Mouse (Mus musculus) midbrain, embryonic 12.5 days (tissue): ENCODE measurements around the gene Unc5c. TPM values are rescaled to one million over a fixed set of nuclear protein-coding genes. Genes with fewer than 3 reads are reported as not detected.

Source experiments
- ATAC-seq: fragments of 200-750 bp; cut with Nextera tagmentation; 2 replicates; pipeline ENCODE4 v1.8.0; 2017; ENCODE audit warnings: low read depth, moderate TSS enrichment, moderate library complexity; ENCODE audit not compliant: low FRiP score
- H3K27ac ChIP-seq: fragments of 300-500 bp; sonication (generic); replicated peaks from 2 replicates; pipeline ENCODE4 v1.5.1; 2016; ENCODE audit warnings: mild to moderate bottlenecking
- H3K27me3 ChIP-seq: fragments of 300-500 bp; sonication (generic); 2 replicates; pipeline ENCODE4 v1.6.1; 2016; ENCODE audit warnings: mild to moderate bottlenecking
- H3K36me3 ChIP-seq: fragments of 300-500 bp; sonication (generic); 2 replicates; pipeline ENCODE4 v1.6.1; 2016
- H3K4me1 ChIP-seq: fragments of 300-500 bp; sonication (generic); 2 replicates; pipeline ENCODE4 v1.6.1; 2016
- H3K4me2 ChIP-seq: fragments of 300-500 bp; sonication (generic); replicated peaks from 2 replicates; pipeline ENCODE4 v1.6.1; 2016; ENCODE audit warnings: mild to moderate bottlenecking, moderate library complexity
- H3K4me3 ChIP-seq: fragments of 300-500 bp; sonication (generic); 2 replicates; pipeline ENCODE4 v1.5.1; 2016; ENCODE audit warnings: mild to moderate bottlenecking
- H3K9ac ChIP-seq: fragments of 300-500 bp; sonication (generic); replicated peaks from 2 replicates; pipeline ENCODE4 v1.6.1; 2016; ENCODE audit warnings: mild to moderate bottlenecking, moderate library complexity
- H3K9me3 ChIP-seq: fragments of 300-500 bp; sonication (generic); 2 replicates; pipeline ENCODE4 v1.6.1; 2016; ENCODE audit warnings: mild to moderate bottlenecking
- WGBS: fragments of 180-500 bp; shearing (Covaris S2); methylation state at CpG from one replicate; pipeline ENCODE4 v1.1.7; 2016; 5-methylcytosine and 5-hydroxymethylcytosine counted together
- polyA plus RNA-seq: library from polyadenylated mRNA; unstranded; fragments of >200 nt; fragmentation: Nextera tagmentation; extraction: Ambion mirVana; gene quantifications from 2 replicates; pipeline ENCODE4 v1.2.1, GENCODE M21; 2016

The Unc5c gene
- polyA plus RNA-seq, 1 experiment from 2014 or later = 12.8 TPM

DNA sequence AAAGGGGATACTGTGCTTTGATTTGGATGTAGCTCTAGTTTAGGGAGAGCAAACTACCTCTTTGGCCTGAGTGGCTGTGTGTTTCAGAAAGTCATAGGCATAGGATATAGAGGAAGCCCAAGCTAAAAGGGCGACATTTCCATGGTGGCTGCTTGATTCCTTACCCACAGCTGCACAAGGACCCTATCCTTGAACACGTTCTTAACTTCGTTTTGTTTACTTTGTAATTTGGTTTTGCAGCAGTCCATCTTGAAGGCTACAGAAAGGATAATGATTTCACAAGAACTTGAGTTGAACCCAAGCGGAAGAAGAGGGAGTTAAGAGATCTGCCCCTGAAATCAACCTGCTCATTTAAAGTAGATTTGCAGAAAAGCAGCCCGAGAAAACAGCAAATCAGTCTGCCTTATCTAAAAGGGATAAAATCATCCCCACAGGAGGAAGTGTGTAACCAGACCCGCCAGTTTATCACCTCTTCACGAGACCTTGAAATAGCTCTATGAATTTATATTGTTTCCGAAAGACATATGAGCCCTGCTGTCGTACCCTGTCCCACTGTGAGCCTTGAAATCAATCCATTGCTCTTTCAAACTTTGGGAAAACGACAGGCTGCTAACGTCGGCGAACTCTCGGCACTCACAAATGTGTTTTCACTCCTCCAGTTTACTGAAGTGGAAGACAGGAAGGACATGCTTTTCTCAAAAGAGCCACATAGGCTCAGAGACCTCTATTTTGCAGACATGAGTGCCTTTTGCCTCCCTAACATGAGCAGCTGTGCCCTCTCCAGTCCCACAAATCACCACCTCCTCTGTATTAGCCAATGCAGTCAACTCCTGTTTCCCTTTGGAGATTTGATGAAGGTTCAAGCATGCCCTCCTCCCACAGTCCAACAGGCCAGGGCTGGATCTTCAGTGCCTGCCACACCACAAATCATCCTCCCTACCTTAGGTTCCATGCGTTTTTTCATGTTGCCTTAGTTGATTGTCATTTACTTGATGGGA lies 195.3 kb downstream of the Unc5c start:
- H3K27ac ChIP-seq = no peak overlapping the region
- WGBS = 72% methylated on average over 15 of the region's 15 CpGs
- no peaks in the 10 kb centered on the region for H3K36me3 ChIP-seq
- no peak overlapping the region for H3K4me3 ChIP-seq
- H3K27me3 ChIP-seq = no peaks in the 10 kb centered on the region
- no peak overlapping the region for H3K9ac ChIP-seq
- H3K4me1 ChIP-seq = no peaks in the 10 kb centered on the region
- no peaks in the 10 kb centered on the region for H3K9me3 ChIP-seq
- H3K4me2 ChIP-seq = no peak overlapping the region
- ATAC-seq = no peak

DNA sequence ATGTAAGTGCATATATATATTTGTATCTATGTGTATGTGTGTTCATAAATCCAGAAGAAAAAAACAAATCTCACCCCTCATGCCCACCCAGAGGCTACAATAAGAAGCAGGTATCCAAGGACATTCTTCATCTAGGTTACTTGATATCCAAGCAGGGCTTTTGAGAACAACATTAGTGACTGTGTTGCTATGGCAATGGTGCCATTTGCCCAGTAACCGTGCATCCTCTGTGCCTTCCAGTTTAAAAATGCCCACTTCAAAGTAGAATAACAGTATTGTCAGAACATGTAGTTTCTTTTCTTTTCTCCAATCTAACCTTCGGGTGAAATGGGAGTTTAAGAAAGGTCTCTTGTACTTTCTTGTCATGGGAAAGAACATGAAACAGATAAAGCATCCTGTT lies 224.1 kb downstream of the Unc5c start:
- no peaks in the 10 kb centered on the region for H3K9me3 ChIP-seq
- ATAC-seq = no peak
- H3K9ac ChIP-seq = no peak overlapping the region
- WGBS = 48% methylated on average over 2 of the region's 2 CpGs
- peaks cover 9% of the 10 kb centered on the region; the same call in 1 of the 2 replicates for H3K4me1 ChIP-seq
- H3K27ac ChIP-seq = no peak overlapping the region
- H3K36me3 ChIP-seq = no peaks in the 10 kb centered on the region
- H3K27me3 ChIP-seq = peaks cover 4% of the 10 kb centered on the region; the same call in 1 of the 2 replicates
- H3K4me2 ChIP-seq = no peak overlapping the region
- no peak overlapping the region for H3K4me3 ChIP-seq

DNA sequence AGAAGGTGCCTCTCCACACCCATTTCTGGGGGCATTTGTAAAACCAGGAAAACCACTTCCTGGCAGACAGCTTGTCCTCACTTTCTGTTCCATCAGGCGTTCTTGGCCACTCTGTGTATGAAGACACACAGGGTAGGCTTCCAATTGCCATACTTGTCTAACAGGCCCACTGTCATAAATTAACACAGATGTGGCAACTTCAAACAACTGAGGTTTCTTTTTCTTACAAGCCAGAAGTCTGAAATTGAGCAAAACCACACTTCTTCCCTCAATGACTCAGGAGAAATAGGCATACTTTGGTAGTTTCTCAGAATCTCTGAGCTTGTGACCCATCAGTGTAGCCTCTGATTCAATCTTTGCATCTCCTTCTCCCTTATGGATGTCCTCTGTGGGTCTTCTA lies 225.7 kb downstream of the Unc5c start:
- Histone ChIP-seq H3K9ac (no peak overlapping the region), H3K4me1 (peaks cover 9% of the 10 kb centered on the region; the same call in 1 of the 2 replicates), H3K9me3 (no peaks in the 10 kb centered on the region), H3K4me3 (no peak overlapping the region), H3K27ac (no peak overlapping the region), H3K36me3 (no peaks in the 10 kb centered on the region), H3K27me3 (peaks cover 4% of the 10 kb centered on the region; the same call in 1 of the 2 replicates), H3K4me2 (no peak overlapping the region)
- 96% methylated on average over 1 of the region's 1 CpGs for WGBS
- no peak for ATAC-seq

DNA sequence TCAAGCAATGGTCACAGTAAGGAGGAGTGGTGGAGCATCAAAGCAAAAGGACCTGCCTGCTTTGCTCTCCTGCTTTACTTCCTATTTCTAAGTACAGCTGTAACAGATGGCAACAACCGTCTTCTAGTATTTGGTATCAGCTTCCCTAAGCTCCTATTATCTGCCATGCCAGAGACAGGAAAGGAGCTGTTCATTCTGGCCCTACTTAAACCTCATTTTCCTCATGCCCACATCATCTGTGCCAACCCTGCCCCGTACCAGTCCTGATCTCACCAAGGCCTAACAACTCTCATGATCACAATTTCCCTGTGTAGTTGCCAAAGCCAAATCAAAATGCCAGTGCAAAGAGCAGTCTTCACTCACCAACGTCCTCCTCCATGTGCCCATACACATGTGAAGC lies 226.4 kb downstream of the Unc5c start:
- no peak for ATAC-seq
- Histone ChIP-seq H3K4me2 (no peak overlapping the region), H3K36me3 (no peaks in the 10 kb centered on the region), H3K4me3 (no peak overlapping the region), H3K9ac (no peak overlapping the region), H3K27ac (no peak overlapping the region), H3K27me3 (peaks cover 4% of the 10 kb centered on the region; the same call in 1 of the 2 replicates), H3K4me1 (peaks cover 9% of the 10 kb centered on the region; the same call in 1 of the 2 replicates), H3K9me3 (no peaks in the 10 kb centered on the region)
- WGBS = 59% methylated on average over 3 of the region's 3 CpGs

DNA sequence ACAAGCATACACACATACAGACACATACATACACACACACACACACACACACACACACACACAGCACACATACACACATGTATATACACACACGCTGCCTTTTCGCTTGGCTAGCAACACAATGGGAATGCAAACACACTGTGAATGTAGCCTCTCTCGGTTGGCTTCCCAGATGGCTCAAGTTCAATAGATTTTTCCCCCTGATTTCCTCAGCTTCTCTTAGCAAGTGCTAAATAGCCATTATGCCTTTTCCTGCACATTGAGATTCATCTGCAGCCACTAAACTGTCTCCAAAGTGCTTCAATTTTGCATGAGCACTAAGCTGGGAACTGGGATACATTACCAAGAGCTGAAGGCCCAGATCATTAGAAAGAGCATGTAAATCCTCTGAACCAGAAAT lies 226.8 kb downstream of the Unc5c start:
- no peak overlapping the region for H3K4me3 ChIP-seq
- H3K9me3 ChIP-seq = no peaks in the 10 kb centered on the region
- no peak overlapping the region for H3K27ac ChIP-seq
- no peak for ATAC-seq
- WGBS = 58% methylated on average over 3 of the region's 3 CpGs
- no peaks in the 10 kb centered on the region for H3K36me3 ChIP-seq
- no peak overlapping the region for H3K4me2 ChIP-seq
- peaks cover 9% of the 10 kb centered on the region; the same call in 1 of the 2 replicates for H3K4me1 ChIP-seq
- H3K27me3 ChIP-seq = peaks cover 4% of the 10 kb centered on the region; the same call in 1 of the 2 replicates
- no peak overlapping the region for H3K9ac ChIP-seq

DNA sequence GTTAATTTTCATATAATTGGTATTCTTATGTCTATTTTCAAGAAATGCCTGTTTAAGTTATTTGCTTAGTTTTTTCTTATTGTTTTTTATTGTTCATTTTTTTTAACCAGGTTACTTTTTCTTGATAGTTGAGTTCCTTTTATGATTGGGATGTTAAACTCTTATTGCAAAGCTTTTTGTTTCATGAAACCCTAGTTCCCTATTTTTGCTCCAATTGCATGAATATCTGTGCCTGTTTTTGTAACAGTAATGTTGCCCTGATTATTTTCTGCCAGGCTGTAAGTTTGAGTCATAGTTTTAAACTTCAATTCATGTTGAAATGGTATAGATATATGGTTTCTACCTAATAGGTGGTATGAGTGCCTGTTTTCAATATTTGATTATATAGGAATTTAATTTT lies 234.2 kb downstream of the Unc5c start:
- no peaks in the 10 kb centered on the region for H3K9me3 ChIP-seq
- H3K4me1 ChIP-seq = no peaks in the 10 kb centered on the region
- H3K4me2 ChIP-seq = no peak overlapping the region
- H3K27me3 ChIP-seq = no peaks in the 10 kb centered on the region
- no peak overlapping the region for H3K4me3 ChIP-seq
- no peak for ATAC-seq
- no peaks in the 10 kb centered on the region for H3K36me3 ChIP-seq
- H3K27ac ChIP-seq = no peak overlapping the region
- H3K9ac ChIP-seq = no peak overlapping the region

DNA sequence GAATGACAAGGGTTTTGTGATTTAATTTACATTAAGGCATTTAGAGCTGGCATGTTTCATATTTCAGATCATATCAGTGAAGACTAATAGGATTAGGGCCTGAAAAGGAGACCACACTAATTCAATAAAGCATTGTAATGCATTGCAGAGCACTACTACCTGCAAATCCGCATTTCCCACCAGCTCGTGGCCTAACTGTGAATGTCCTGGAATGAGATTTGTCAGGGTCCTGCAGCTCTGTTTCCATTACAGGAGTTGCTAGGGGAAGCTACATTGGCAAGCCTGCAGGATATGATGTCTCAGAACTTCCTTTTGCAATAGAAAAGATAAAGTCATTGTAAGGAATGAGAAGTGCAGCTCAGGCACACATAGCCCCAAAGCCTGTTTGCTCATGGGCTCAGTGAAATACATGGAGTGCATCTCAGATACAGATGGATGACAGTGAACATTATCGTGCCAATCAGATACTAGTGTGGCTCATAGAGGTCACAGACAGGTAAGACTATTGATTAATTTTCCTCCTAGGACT lies 236.4 kb downstream of the Unc5c start:
- H3K27me3 ChIP-seq = no peaks in the 10 kb centered on the region
- no peak overlapping the region for H3K4me2 ChIP-seq
- H3K9me3 ChIP-seq = no peaks in the 10 kb centered on the region
- H3K4me1 ChIP-seq = no peaks in the 10 kb centered on the region
- no peaks in the 10 kb centered on the region for H3K36me3 ChIP-seq
- no peak overlapping the region for H3K4me3 ChIP-seq
- no peak for ATAC-seq
- H3K9ac ChIP-seq = no peak overlapping the region
- 75% methylated on average over 3 of the region's 3 CpGs for WGBS
- no peak overlapping the region for H3K27ac ChIP-seq

DNA sequence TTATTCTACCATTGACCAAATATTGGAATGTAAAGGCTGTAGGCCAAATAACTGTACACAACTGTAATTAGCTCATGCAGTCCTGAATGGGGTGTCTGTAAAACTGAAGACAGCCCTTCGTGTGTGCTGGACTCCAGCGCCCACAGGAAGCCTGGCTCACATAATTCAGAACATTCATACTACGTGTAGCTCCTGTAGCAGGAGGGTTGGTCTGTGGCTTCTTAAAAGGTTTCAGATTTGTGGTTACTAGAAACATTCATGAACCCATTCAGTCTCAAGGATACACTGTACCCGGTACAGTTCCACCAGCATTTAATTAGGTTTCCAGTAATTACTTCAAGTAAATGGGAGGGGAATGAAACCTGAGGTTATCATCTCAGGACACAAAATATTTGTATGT lies 246.6 kb downstream of the Unc5c start:
- no peaks in the 10 kb centered on the region for H3K9me3 ChIP-seq
- H3K4me3 ChIP-seq = no peak overlapping the region
- no peak for ATAC-seq
- H3K4me1 ChIP-seq = no peaks in the 10 kb centered on the region
- 85% methylated on average over 4 of the region's 4 CpGs for WGBS
- H3K27ac ChIP-seq = no peak overlapping the region
- H3K27me3 ChIP-seq = no peaks in the 10 kb centered on the region
- H3K36me3 ChIP-seq = no peaks in the 10 kb centered on the region
- no peak overlapping the region for H3K4me2 ChIP-seq
- no peak overlapping the region for H3K9ac ChIP-seq

DNA sequence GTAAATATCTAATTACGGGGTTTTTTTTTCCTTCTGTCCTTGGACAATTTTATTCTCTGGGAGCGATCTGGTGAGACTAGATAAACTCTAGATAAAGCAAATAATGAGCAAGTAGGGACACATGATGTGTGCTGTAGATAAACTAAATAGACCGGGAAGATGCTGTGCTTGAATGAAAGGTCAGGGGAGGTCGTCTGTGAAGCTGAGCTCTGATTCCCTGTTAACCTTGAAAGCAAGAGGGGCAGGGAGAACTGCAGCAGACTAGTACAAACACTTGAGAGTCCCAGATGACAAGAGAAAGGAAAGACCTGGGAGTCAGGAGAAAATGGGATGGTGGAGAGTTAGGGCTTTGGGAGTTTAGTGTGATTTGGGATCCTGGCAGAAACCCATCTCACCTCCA lies 251.4 kb downstream of the Unc5c start:
- Histone ChIP-seq H3K9ac (no peak overlapping the region), H3K36me3 (no peaks in the 10 kb centered on the region), H3K27ac (no peak overlapping the region), H3K4me2 (no peak overlapping the region), H3K27me3 (no peaks in the 10 kb centered on the region), H3K4me1 (no peaks in the 10 kb centered on the region), H3K4me3 (no peak overlapping the region), H3K9me3 (no peaks in the 10 kb centered on the region)
- no peak for ATAC-seq
- WGBS = 33% methylated on average over 4 of the region's 4 CpGs

DNA sequence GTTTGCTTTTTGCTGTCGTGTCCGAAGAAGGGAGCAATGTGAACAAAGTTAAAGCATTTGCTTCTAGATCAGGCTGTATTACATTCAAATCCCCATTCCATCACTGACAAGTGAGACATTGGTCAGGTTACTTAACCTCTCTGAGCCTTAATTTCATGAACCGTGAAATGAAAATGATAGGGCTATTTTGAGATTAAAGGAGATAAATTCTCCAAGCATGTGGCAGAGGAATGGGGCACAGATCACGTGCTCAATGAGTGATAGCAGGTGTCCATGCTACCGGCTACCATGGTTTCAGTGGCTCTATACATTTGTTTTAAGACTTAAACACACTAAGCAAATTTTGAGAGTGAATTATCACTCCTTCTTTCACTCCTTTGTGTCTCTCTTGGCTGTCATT lies 254.0 kb downstream of the Unc5c start:
- no peaks in the 10 kb centered on the region for H3K27me3 ChIP-seq
- H3K9ac ChIP-seq = no peak overlapping the region
- no peaks in the 10 kb centered on the region for H3K4me1 ChIP-seq
- no peak overlapping the region for H3K4me2 ChIP-seq
- 76% methylated on average over 5 of the region's 5 CpGs for WGBS
- H3K4me3 ChIP-seq = no peak overlapping the region
- no peak for ATAC-seq
- H3K27ac ChIP-seq = no peak overlapping the region
- no peaks in the 10 kb centered on the region for H3K9me3 ChIP-seq
- H3K36me3 ChIP-seq = no peaks in the 10 kb centered on the region

DNA sequence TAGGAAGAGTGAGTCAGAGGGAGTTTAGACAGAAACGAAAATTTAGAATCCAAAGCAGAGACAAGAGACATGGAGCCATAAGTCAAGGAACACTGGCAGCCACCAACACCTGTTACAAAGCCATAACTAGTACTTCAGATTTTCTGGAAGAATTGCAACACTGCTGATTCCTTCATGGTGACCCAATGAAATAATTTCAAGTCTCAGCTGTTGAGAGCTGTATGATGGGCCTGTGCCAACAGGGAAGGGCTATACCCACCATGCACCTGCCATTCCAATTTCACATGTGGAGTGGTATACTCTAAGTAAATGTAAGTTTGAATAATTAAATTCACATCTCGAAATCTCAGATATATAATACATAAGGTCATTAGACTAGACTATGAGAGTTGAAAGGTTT lies 259.5 kb downstream of the Unc5c start:
- no peak overlapping the region for H3K4me2 ChIP-seq
- no peaks in the 10 kb centered on the region for H3K9me3 ChIP-seq
- no peak overlapping the region for H3K9ac ChIP-seq
- no peaks in the 10 kb centered on the region for H3K27me3 ChIP-seq
- no peak overlapping the region for H3K27ac ChIP-seq
- no peak for ATAC-seq
- no peaks in the 10 kb centered on the region for H3K36me3 ChIP-seq
- WGBS = 89% methylated on average over 2 of the region's 2 CpGs
- no peaks in the 10 kb centered on the region for H3K4me1 ChIP-seq
- no peak overlapping the region for H3K4me3 ChIP-seq

DNA sequence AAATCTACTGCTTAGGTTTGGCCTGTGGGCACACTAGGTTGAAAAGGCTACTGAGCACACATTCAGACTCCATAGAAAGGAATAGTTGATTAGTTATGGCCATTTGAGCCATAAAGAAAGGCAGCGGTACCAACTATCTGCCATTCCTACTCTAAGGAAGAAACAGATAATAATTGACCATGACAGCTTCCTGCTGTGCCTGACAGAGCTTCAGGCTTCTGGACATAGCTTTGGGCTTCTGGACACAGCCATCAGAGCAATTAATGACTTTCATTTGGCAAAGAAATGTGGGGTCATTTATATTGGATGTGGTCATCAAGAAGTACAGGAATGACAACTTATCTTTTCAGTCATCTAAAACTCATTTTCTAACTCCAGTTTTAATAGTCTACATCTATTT lies 260.4 kb downstream of the Unc5c start:
- H3K27me3 ChIP-seq = no peaks in the 10 kb centered on the region
- ATAC-seq = no peak
- H3K9ac ChIP-seq = no peak overlapping the region
- no peak overlapping the region for H3K4me3 ChIP-seq
- H3K27ac ChIP-seq = no peak overlapping the region
- 32% methylated on average over 1 of the region's 1 CpGs for WGBS
- no peaks in the 10 kb centered on the region for H3K4me1 ChIP-seq
- no peaks in the 10 kb centered on the region for H3K9me3 ChIP-seq
- no peaks in the 10 kb centered on the region for H3K36me3 ChIP-seq
- no peak overlapping the region for H3K4me2 ChIP-seq
